Mouse (Mus musculus): ENCODE measurements around the gene Vipr1.

Gene Vipr1

DNA sequence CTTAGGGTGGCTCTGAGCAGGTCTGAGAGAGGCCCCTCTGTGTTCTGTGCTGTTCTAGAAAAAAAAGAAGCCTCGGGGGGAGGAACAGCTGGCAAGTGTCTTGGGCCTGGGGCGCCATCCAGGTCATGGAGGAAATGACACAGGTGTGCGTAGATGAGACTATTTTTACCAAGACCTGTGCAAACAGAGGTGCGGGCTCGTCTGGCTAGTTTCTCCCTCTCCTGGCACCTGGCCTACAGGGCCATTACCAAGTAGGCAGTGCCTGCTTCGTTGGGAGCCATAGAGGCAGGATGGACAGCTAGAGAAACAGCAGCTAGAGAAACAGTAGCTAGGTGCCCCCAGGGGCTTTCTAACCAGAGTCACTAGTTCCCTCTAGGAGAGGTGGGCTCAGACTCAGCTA lies 9.2 kb upstream of the Vipr1 start:
- no peak for DNase-seq (ENCODE audit: low spot score)

DNA sequence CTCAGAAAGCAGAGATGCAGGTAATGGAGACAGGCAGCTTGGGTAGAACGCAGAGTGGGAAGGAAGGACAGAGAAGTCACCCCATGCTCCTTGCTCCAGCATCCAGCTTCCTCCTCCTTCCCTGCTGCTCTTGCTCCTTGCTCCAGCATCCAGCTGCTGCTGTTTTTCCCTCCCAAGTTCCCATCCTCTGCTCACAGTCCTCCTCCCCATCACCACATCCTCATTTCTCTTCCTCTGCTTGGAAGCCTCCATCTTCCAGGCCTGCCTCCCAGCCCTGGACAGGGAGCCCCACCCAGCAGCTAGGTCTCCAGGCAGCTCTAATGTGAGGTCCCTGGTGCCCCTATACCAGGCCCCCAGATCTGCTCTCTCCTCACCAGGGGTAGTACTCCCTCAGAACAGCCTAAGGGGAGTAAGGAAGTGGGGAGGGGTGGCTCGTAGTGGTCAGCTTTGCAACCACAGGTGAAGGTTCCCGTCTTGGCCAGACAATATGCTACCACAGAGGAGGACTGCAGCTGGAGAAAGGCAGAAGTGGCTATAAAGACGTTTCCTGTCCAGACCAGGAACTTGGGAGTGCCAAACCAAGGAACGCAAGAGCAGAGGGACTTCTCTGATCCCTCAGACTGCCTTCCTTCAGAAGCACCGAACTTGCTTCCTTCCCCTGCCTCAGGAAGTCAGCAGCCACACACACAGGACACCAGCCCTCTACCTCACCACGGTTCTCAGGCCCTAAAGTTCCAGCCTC lies 6.5 kb upstream of the Vipr1 start:
- no peak for DNase-seq (ENCODE audit: low spot score)

DNA sequence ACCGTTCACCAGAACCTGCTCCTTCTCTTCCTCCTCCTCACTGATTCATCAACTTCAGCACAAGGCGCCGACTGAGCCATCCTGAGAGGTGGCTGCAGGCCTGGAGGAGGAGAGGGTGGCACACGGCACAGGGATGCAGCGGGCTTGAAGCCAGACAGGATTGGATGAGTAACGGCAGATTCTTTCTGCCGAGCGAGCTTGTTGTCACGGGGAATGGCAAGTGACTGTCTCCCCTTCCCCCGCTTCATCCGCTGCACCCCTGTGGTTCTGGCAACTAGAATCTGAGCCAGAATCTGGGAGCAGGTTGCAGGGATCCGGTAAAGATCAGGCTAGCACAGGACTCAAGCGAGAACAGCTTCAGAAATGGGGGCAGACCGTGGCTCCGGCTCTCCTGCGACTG lies 2.7 kb upstream of the Vipr1 start:
- peak; percentile 76 for DNase-seq (ENCODE audit: low spot score)

DNA sequence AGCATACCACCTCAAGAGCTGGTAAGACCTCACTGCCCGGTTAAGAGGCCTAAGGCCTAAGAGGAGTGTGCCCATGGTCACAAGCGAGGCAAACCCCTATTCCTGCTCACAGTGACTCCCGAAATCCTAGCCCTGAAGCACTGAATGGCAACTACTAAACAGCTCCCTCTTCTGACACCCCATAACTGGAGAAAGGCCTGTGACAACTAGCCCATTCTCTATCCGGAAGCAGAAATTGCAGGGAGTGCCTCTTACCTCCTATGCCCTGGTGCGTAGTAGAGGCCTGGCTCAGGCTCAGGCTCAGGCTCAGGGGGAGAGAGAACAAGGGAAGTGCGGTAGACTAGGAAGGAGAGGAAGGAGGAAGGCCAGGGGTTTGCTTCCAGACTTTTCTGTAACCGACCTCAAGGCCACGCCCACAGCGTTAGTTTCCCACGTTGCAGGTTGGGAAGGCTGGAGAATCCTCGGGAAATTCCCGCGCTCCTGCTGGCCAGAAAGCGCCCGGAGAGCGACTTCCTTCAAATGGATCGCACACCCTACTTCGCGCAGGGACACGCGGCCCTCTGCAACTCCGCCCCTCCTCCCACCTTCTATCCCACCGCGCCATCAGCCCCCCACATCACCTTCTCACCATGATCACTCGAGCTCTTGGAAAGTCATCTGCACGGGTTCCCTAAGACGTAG lies 1.1 kb upstream of the Vipr1 start:
- DNase-seq (ENCODE audit: low spot score): peak; percentile 39

DNA sequence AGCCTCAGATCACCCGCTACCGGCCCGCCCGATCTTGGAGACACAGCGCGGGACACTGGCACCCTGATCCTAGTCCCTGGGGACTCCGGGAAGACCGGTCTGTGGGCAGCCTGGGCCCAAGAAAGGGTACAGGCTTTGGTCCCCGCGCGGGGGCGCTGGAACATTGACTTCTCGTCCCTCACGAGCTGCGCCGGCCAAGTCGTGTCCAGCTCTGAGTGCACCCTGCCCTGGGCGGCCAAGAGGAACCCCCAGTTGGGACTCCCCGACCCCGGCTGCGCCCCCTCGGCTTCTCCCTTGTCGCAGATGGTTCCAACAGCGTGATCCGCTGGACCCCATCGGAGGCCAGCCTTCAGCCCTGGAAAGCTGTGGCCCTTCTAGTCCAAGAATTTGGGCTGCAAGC lies 515 bp upstream of the Vipr1 start, which contains the start of gene Lyzl4:
Gene Lyzl4, minus strand, starts transcription at position 96 of the 400 bp plus-strand sequence.
- peak; percentile 80 for DNase-seq (ENCODE audit: low spot score)

DNA sequence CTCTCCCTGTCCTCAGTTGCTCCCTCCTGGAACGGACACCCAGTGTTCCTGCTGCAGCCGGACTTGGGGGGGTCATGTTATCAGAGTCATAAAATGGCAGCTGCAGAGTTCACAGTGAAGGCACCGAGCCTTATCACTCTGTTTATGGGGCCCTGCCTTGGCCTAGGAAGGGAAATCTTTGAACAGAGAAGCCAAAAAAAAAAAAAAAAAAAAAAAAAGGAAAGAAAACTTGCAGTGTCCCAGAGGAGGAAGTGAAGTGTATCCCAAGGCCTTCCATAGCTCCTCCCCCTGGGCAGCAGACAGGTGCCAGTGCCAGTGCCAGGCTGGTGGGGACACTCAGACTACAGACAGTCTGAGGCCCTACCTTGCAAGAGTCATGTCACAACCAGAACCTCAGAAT lies 2.3 kb downstream of the Vipr1 start:
- DNase-seq (ENCODE audit: low spot score): no peak

DNA sequence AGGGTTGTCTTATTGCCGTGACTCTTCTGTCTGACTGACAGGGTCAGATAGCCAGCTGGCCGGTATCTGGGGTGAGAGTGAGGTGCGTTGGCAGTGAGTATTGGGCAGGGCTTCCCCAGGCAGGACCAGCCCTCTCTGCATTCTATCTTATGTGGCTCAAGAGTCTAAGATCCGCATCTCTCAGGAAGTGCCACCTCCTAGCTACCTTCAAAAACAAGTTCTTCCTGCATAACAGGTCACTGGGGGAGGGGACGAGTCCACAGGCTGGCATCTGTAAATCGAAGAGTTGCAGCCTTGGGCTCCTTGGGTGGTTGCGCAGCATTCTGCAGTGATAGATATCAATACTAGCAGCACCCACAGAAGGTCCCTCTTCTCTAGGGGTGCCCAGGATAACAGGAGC lies 4.5 kb downstream of the Vipr1 start:
- no peak for DNase-seq (ENCODE audit: low spot score)

DNA sequence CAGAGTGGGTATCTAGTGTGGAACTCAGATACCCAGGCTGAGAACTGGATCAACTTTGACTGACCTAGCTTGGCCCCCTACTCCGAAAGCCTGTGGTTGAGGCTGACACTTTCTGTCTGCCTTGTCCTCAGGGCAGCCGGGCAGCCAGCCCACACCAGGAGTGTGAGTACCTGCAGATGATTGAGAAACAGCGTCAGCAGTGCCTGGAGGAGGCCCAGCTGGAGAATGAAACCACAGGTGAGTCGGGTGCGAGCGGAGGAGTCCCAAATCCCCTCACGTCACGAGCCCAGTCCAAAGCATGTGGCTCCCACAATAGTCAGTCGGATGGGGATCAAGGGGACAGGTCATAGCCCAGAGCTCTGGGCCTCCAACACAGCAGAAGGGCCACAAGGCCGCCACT lies 11.2 kb downstream of the Vipr1 start:
- DNase-seq (ENCODE audit: low spot score): no peak

DNA sequence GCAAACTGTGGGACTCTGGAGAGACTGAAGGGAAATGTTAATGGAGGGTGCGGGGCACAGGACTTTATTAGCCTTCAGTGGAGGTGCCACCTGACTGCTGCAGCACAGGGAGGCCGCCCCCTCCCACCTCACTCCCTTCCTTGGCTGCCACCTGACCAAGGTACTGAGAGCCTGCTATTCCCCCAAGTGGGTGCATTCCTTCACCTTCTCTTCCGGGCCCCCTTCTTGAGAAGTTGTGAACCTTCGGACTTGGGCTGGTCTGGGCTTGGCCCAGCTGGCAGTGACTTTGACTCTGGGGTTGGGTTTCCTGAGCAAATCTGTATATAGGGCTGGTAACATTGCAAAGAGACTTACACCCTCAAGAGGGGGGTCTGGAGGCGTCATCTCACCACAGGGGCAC lies 13.8 kb downstream of the Vipr1 start:
- no peak for DNase-seq (ENCODE audit: low spot score)

DNA sequence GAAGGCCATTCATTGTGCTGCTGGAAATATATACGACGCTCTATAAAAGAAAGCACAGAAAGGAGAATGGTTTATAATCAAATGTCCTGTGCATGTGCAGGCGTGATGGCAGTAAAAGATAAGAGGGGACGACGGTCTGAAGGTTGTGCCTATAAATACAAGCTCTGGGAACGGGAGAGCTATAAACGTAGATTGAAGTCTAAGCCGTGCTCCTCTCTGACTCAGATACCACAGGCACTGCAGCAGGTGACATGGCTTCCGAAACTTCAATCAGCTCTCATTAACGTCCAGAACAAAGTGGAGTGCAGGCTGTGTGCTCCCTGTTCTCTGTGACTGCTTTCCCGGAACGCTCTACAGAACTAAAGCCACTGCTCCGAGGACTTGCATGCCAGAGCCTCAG lies 14.6 kb downstream of the Vipr1 start:
- no peak for DNase-seq (ENCODE audit: low spot score)

DNA sequence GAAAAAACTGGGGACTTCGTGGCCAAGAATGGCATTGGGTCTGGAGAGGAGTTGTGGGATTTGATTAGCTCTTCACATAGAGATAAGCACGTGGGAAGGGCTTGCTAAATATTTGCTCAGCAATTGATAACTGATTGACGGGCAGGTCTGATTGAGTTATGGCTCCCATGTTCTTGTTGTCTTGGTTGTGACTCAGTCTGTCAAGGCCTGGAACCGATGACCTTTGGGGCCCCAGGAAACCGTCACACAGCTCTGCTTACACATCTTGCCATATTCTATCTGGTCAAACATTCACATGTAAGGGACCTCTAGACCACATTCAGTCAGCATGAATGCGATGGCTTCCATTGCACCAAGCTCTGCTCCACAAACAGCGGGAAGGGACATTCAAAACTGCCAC lies 15.7 kb downstream of the Vipr1 start:
- no peak for DNase-seq (ENCODE audit: low spot score)

DNA sequence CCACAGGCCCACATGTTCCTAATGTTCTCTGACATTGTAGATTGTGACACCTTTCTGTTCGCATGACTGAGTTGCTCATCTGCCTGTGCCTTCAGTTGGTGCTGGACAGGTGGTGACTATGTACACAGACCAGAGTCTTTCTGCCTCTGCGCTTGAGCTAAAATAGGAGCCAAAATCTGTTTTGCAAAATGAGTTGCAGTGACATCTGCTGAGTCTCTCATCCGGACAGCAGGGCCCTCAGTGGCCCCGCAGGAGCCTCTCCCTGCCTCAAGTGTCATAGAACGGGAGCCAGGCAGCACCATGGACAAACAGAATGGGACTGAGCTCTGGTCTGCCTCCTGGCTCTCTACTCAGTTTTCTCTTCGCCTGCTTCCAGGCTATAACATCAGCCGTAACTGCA lies 17.3 kb downstream of the Vipr1 start:
- no peak for DNase-seq (ENCODE audit: low spot score)

DNA sequence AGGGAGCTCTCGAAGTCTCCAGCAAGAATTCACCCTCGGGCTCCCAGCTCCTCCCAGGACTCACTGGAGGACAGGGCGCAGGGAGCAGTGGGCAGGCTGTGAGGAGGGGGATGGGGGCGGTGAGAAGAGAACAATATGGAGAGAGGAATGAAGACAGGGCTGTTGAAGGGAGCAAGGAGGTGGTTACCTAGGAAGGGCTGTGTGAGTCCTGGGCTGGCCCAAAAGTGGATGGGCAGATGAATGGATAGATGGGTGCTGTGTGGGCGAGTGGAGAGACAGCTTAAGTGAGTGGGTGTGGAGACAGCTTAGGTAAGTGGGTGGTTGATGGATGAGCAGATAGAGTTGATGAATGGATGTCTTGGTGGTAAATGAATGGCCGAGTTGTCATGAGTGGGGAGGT lies 21.0 kb downstream of the Vipr1 start:
- no peak for DNase-seq (ENCODE audit: low spot score)

DNA sequence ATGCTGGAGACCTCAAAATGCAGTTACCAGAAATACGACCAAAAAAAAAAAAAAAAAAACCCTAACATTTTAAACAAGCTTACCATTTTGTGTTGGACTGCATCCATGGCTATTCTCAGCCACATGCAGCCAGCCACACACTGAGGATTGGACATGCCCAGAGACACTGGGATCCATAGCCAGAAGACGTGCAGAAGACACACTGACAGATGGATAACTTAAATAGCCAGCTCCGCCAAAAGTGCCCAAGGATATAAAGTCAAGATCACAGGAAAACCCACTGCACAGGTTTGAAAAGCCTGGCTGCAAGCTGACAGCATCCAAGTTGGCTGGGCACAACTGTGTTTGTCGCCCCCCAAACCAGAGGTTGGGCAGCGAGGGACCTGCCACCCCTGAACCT lies 21.6 kb downstream of the Vipr1 start:
- DNase-seq (ENCODE audit: low spot score): no peak

DNA sequence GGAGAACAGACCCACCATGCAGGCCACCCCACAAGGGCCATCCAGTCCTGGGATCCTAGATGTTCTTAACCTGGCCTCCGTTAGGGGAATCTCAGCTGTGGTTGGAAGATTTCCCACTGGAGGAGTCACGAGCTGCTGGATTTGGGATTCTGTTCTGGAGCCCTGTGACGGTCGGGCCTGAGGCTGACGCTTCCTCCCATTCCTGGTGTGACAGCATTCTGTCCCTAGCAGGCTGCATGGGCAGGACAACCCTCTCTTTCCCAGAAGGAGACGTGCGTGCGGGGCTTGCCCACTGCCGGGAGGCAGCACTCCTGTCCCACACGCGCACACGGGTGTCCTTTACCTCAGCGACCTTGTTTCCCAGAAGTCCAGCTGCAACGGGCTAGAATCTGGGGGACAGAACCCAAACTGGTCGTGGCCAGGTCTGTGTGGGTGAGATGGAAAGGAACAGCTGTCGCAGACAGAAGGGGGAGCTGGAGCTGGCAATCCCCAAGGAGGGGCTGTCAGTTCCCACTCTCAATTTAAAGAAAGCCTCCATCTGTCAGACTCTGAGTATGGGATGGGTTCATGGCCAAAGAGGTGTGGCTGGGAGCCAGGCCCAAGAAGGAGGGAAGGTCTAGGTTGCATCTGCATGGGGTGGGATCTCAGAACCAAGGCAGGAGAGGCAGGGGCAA lies 24.6 kb downstream of the Vipr1 start:
- peak; percentile 41 for DNase-seq (ENCODE audit: low spot score)

DNA sequence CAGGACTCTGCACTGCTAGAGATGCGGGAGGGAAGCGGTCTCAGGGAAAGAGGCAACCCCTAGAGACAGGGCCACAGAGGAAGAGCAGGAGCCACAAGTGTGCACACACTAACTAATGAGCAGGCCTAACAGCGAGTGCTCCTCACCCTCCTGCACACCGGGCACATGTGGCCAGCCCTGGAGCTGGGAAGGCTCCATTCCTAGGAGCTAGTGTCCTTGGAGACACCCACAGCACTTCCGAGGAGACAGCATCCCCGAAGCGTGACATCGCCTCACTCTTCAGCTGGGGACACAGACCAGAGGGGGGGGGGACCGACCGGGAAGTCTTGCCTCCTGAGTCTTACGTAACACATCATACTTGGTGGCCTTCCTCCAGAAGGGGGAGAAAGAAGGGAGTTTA lies 25.3 kb downstream of the Vipr1 start:
- DNase-seq (ENCODE audit: low spot score): no peak

DNA sequence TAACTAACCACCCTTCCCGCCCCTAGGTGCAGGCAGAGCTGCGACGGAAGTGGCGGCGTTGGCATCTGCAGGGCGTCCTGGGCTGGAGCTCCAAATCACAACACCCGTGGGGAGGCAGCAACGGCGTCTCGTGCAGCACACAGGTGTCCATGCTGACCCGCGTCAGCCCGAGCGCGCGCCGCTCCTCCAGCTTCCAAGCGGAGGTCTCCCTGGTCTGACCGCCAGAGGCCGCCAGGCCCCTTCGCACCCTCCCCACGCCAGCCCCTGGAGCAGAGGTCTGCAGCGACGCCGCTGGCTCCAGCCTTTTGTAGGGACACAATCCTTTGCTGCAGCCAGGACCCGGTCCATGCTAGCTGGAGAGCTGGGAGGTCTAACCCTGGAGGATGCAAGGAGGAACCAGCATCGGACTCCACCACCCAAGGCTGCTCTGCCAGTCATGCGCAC lies 26.9 kb downstream of the Vipr1 start:
- no peak for DNase-seq (ENCODE audit: low spot score)

DNA sequence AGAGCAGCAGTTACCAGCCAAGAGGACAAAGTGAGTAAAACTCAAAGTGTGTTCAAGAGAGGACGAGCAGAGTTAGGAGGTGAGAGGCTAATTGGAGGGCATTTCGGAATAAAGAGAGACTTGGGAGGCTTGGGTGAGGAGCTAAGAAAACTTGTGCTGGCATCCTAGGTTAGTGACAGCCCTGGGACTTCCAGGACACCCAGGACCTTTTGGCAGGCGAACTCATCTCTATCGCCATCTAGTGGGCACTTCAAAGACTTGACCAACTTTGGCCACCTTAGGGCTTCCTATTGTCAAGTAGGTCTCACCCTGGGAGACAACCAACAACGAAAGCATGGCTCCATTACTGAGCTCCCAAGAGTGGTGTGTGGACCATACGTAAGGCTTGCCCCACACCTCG lies 28.8 kb downstream of the Vipr1 start:
- peak; percentile 45 for DNase-seq (ENCODE audit: low spot score)

DNA sequence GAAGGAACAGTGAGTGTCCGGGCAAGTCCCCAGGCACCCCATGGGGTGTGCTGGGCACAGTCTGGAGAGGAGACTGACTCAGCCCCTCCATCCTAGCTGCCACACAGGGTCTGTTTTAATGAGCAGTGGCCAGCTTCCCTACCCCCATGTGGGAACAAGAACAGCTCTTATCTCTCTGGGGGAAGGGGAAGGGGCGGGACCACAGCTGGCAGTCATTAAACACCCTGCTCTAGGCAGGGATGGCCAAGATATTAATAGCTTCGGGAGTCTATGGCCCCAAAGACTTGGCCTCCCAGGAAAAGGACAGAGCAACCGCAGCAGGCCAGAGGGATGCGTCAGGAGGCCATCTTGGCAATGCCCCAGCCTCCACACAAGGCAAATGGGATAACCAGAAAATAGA lies 29.8 kb downstream of the Vipr1 start:
- no peak for DNase-seq (ENCODE audit: low spot score)

DNA sequence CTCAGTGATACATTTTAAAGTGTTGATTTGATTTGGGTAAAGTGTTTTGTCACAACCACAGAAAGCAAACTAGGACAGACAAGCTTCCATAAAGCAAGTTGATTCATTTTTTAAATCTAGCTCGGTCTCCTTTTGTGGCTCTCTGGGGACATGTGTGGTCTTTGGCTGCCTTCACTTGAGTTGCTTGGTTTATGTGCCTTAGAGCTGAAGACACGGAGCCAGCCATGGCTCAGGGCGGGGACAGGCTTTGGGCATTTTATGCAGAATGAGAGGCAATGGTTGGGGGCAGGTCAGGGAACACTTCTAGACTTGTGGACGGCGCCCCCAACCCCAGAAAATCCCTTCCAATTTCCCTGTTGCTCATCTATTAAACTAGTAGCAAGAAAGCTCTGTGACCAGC lies 31.2 kb downstream of the Vipr1 start:
- DNase-seq (ENCODE audit: low spot score): no peak

DNA sequence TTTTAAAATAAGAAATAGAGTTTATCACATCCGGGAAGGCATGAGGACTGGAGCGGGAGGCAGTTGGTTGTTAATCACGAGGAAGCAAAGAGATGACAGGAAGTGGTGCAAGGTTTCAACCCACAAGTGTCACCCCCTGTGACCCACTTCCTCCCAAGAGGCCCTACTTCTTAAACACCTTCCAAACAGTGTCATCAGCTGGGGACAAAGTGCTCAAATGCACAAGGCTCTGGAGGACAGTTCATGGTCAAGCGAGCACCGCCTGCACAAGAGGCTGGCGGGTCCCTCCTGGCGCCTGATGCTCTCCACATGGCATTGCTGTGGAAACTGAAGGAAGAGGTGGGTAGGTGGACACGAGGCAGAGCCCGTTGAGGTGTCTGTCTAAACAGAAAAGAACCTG lies 32.5 kb downstream of the Vipr1 start:
- no peak for DNase-seq (ENCODE audit: low spot score)

DNA sequence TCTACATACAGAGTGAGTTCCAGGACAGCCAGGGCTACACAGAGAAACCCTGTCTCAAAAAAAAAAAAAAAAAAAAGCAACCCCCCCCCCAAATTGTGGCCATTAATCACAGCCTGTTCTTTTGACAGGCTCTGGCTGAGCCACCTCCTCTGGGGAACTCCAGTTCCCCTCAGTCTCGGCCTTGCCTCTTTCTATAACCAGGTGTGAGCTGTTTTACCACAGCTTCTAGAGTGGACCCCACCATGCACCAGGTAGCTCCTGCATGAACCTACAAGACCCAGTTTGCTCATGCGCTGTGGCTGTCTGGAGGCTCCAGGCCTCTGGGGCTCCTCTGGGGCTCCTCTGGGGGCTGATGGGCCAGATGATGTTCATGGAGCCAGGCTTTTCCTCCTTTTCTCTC lies 33.0 kb downstream of the Vipr1 start:
- no peak for DNase-seq (ENCODE audit: low spot score)

DNA sequence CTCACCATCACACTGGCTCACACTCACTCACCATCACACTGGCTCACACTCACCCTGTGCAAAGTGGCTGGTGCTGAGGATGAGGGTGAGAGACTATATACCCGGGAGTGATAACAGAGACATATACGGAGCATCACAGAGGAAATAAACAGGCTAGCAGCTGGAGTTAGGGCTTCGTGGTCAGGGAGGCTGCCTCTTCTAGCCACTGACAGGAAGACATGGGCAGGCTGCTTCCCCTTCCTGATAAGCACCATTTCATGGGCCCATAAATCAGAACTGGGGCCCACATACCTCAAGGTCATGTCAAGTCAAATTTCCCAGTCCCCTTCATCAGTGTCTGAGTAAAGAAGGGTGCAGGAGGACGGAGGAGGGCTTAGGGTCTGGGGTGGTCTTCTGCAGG lies 34.6 kb downstream of the Vipr1 start:
- DNase-seq (ENCODE audit: low spot score): no peak

Data from layer of hippocampus, adult 11-12 months (tissue).